Mouse (Mus musculus) heart, postnatal 0 days (tissue): ENCODE data around the gene Retreg3.

Experiments used
- CTCF ChIP-seq: IDR thresholded peaks from 2 replicates; pipeline ENCODE4 v1.5.1; 2016; ENCODE audit warnings: antibody characterized with exemption, control low read depth, low read depth
- EP300 ChIP-seq: IDR thresholded peaks from 2 replicates; pipeline ENCODE4 v1.6.1; 2016; ENCODE audit warnings: antibody characterized with exemption, low read depth

- TF ChIP-seq CTCF (no peak), EP300 (no peak)
Measured at GRCm38 (mm10) chr11:101120545-101121188, 974 bp upstream of the Retreg3 start.
